Mouse (Mus musculus): ENCODE results near the gene Eml1. TPM values are rescaled to one million over a fixed set of nuclear protein-coding genes. Genes with fewer than 3 reads are reported as not detected.

The Eml1 gene
- polyA plus RNA-seq, 1 experiment: 0.38 TPM

DNA sequence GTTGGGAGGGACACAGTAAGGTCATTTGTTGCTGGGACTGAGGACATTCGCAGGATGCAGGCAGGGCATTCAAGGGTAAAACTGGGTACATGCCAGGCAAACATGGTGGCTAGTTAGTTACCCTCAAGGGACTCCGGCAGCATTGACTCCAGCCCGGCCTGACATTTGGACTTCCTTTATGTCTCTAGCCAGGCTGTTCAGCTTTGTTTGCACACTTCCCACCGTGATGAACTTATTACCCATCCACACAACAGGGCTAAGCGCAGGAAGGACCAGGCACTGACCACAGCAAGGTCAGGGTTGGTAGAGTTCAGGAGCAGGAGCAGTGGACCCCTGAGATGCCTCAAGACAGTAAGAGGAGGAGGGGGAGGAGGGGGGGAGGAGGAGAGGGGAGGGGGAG lies 1.8 kb upstream of the Eml1 start:
- Histone ChIP-seq H3K4me1 (ENCODE audit: control insufficient read depth, insufficient read depth, low read length) (no peaks in the 10 kb centered on the region), H3K27ac (ENCODE audit: insufficient read depth, low read depth, low read length) (no peak overlapping the region), H3K4me3 (ENCODE audit: insufficient read depth, low read length) (no peak overlapping the region)
- TF ChIP-seq CTCF (IDR thresholded peaks at IDR 0.05; ENCODE audit: low read depth, low read length): no peak

DNA sequence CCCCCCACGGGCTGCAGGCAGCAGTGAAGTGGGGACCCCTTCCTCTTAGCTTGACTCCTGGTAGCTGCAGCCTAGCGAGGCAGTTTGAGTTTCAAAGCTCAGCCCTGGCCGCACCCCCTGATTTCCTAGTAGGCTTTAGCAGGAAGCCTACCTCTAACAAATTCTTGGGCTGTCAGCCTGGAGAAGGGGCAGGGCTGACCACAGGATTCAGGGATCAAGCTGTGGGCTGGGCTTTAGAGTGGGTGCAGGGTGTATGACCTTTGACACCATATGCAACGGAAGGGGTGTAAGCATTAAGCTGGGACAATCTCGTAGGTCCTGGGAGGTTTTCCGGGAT lies 640 bp downstream of the Eml1 start:
- TF ChIP-seq POLR2A (IDR thresholded peaks at IDR 0.05; ENCODE audit: borderline replicate concordance, low read depth, low read length) (no peak), CTCF (IDR thresholded peaks at IDR 0.05; ENCODE audit: low read depth, low read length) (no peak)
- H3K27ac ChIP-seq (ENCODE audit: insufficient read depth, low read depth, low read length): no peak overlapping the region
- H3K4me1 ChIP-seq (ENCODE audit: control insufficient read depth, insufficient read depth, low read length): no peaks in the 10 kb centered on the region
- H3K4me3 ChIP-seq (ENCODE audit: insufficient read depth, low read length): no peak overlapping the region

DNA sequence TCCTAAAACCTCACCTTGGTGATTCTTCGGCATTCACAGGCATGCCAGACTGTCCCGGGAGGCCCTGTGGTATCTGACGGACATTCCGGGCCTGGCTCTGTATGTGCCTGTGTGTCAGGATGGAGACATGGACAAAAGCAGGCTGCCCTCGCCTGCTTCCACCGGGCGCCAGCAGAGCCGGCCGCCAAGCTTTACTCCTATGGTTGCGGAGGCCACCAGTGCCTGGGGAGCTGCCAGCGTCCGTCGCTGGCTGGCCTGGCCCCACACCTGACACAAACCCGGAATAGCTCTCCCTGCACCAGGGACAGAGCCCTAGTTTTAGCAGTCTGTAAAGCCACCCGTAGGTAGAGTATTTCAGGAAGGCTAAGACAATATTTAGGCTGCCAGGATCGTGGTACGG lies 1.5 kb downstream of the Eml1 start:
- Histone ChIP-seq H3K4me3 (ENCODE audit: insufficient read depth, low read length) (no peak overlapping the region), H3K27ac (ENCODE audit: insufficient read depth, low read depth, low read length) (no peak overlapping the region), H3K4me1 (ENCODE audit: control insufficient read depth, insufficient read depth, low read length) (no peaks in the 10 kb centered on the region)
- TF ChIP-seq POLR2A (IDR thresholded peaks at IDR 0.05; ENCODE audit: borderline replicate concordance, low read depth, low read length) (no peak), CTCF (IDR thresholded peaks at IDR 0.05; ENCODE audit: low read depth, low read length) (no peak)

GRCm38 (mm10) chr12:108373611-108374010 lies 2.9 kb downstream of the Eml1 start:
- TF ChIP-seq POLR2A (IDR thresholded peaks at IDR 0.05; ENCODE audit: borderline replicate concordance, low read depth, low read length) (no peak), CTCF (IDR thresholded peaks at IDR 0.05; ENCODE audit: low read depth, low read length) (no peak)
- no peak overlapping the region for H3K27ac ChIP-seq (ENCODE audit: insufficient read depth, low read depth, low read length)
- H3K4me3 ChIP-seq (ENCODE audit: insufficient read depth, low read length): no peak overlapping the region
- no peaks in the 10 kb centered on the region for H3K4me1 ChIP-seq (ENCODE audit: control insufficient read depth, insufficient read depth, low read length)

GRCm38 (mm10) chr12:108374689-108375088 lies 3.9 kb downstream of the Eml1 start:
- no peak overlapping the region for H3K4me3 ChIP-seq (ENCODE audit: insufficient read depth, low read length)
- no peak overlapping the region for H3K27ac ChIP-seq (ENCODE audit: insufficient read depth, low read depth, low read length)
- TF ChIP-seq POLR2A (IDR thresholded peaks at IDR 0.05; ENCODE audit: borderline replicate concordance, low read depth, low read length): no peak
- TF ChIP-seq CTCF (IDR thresholded peaks at IDR 0.05; ENCODE audit: low read depth, low read length): no peak
- no peaks in the 10 kb centered on the region for H3K4me1 ChIP-seq (ENCODE audit: control insufficient read depth, insufficient read depth, low read length)

DNA sequence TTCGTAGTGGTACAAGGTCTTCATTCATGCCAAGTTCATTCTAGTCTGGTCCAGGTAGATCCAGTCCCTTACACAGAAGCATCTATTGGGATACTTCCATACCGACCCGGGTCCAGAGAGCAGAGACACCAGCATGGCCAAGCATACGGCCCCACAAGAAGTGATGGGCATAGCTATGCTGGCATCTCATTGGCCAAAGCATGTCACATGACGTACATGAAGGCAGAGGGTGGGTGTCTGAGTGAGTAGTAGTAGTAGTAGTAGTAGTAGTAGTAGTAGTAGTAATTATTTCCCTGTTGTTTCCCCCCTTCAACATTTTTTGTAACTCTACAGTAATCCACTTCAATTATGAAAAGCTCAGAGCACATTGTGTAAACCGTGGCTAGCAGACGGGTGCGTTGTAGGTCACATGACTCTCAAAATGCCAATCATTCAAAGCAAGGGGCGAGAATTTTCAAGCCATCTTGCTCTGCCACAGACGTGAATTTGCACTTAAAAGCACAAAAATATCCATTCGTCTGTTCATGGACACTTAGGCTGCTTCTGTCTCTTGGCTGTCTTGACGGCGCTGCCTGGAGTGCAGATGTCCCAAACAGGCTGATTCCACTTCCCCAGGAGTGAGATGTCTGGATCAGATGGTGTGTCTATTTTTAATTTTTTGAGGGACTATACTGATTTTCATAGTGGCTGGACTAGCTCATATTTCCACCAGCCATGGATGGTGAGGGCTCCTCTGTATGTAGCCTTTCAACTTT lies 7.8 kb downstream of the Eml1 start:
- Histone ChIP-seq H3K4me1 (ENCODE audit: control insufficient read depth, insufficient read depth, low read length) (no peaks in the 10 kb centered on the region), H3K4me3 (ENCODE audit: insufficient read depth, low read length) (no peak overlapping the region), H3K27ac (ENCODE audit: insufficient read depth, low read depth, low read length) (no peak overlapping the region)
- TF ChIP-seq CTCF (IDR thresholded peaks at IDR 0.05; ENCODE audit: low read depth, low read length) (no peak), POLR2A (IDR thresholded peaks at IDR 0.05; ENCODE audit: borderline replicate concordance, low read depth, low read length) (no peak)

- TF ChIP-seq POLR2A (IDR thresholded peaks at IDR 0.05; ENCODE audit: borderline replicate concordance, low read depth, low read length) (no peak), CTCF (IDR thresholded peaks at IDR 0.05; ENCODE audit: low read depth, low read length) (no peak)
- Histone ChIP-seq H3K4me3 (ENCODE audit: insufficient read depth, low read length) (no peak overlapping the region), H3K4me1 (ENCODE audit: control insufficient read depth, insufficient read depth, low read length) (no peaks in the 10 kb centered on the region), H3K27ac (ENCODE audit: insufficient read depth, low read depth, low read length) (no peak overlapping the region)
Measured at GRCm38 (mm10) chr12:108386476-108387232, 15.9 kb downstream of the Eml1 start.

DNA sequence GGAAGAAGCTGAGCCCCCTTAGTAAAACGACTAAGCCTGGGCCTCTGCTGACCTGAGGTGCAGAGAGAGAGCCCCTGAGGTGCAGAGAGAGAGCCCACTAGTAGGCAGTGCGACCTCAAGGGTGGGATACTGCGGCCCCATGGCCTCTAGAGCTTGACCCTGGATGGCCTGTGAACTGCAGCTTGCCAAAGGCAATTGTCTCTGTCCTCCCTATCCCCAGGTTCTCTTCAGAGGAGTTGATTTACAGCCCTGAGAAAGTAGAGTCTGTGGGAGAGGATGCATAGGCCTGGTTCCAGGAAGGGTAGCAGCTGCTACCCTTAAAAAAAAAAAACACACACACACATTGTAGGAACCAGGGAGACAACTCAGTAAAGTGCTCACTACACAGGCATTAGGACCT lies 19.0 kb downstream of the Eml1 start:
- no peak overlapping the region for H3K4me3 ChIP-seq (ENCODE audit: insufficient read depth, low read length)
- no peak overlapping the region for H3K27ac ChIP-seq (ENCODE audit: insufficient read depth, low read depth, low read length)
- TF ChIP-seq POLR2A (IDR thresholded peaks at IDR 0.05; ENCODE audit: borderline replicate concordance, low read depth, low read length) (no peak), CTCF (IDR thresholded peaks at IDR 0.05; ENCODE audit: low read depth, low read length) (no peak)
- H3K4me1 ChIP-seq (ENCODE audit: control insufficient read depth, insufficient read depth, low read length): no peaks in the 10 kb centered on the region

GRCm38 (mm10) chr12:108392254-108393044 lies 21.7 kb downstream of the Eml1 start:
- TF ChIP-seq CTCF (IDR thresholded peaks at IDR 0.05; ENCODE audit: low read depth, low read length) (no peak), POLR2A (IDR thresholded peaks at IDR 0.05; ENCODE audit: borderline replicate concordance, low read depth, low read length) (no peak)
- Histone ChIP-seq H3K4me3 (ENCODE audit: insufficient read depth, low read length) (no peak overlapping the region), H3K27ac (ENCODE audit: insufficient read depth, low read depth, low read length) (no peak overlapping the region), H3K4me1 (ENCODE audit: control insufficient read depth, insufficient read depth, low read length) (no peaks in the 10 kb centered on the region)

DNA sequence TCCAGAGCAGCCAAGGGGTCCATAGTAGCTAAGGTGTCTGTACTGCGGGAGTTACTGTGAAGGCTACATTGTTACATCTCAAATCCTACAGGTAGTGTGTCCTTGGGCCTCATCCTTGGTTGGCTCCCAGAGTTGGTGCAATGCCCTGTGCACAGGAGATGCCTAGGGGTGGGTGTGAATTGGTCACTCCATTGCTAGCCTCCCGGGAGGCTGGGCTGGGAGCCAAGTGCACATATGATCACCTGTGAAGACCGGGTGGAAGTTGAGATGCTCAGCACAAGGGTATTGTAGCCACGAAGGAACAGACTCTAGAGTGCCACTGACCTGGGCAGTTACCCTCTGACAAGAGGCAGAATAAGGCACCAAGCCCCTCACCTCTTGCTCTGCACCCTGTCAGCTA lies 22.3 kb downstream of the Eml1 start:
- no peak overlapping the region for H3K4me3 ChIP-seq (ENCODE audit: insufficient read depth, low read length)
- H3K27ac ChIP-seq (ENCODE audit: insufficient read depth, low read depth, low read length): no peak overlapping the region
- H3K4me1 ChIP-seq (ENCODE audit: control insufficient read depth, insufficient read depth, low read length): no peaks in the 10 kb centered on the region
- TF ChIP-seq POLR2A (IDR thresholded peaks at IDR 0.05; ENCODE audit: borderline replicate concordance, low read depth, low read length) (no peak), CTCF (IDR thresholded peaks at IDR 0.05; ENCODE audit: low read depth, low read length) (no peak)
